Mouse (Mus musculus) heart, adult 2 months (tissue): Measurements from ENCODE around the gene Fam187b.

Experiments
- CTCF ChIP-seq: fragments of 200-600 bp; IDR thresholded peaks from 2 replicates; pipeline ENCODE4 v1.8.1; 2022; ENCODE audit warnings: antibody characterized with exemption, mild to moderate bottlenecking, moderate library complexity
- EP300 ChIP-seq: fragments of 200-500 bp; IDR thresholded peaks from 2 replicates; pipeline ENCODE4 v1.6.1; 2011; ENCODE audit warnings: low read depth, low read length, control low read depth; ENCODE audit not compliant: insufficient read depth
- POLR2A ChIP-seq: fragments of 200-500 bp; IDR thresholded peaks from 2 replicates; pipeline ENCODE4 v1.6.1; 2011; ENCODE audit warnings: mild to moderate bottlenecking, low read depth, low read length, control low read depth; ENCODE audit not compliant: insufficient read depth

- TF ChIP-seq POLR2A (no peak), EP300 (no peak), CTCF (no peak)
These were observed 39.4 kb downstream of the Fam187b start for GRCm38 (mm10) chr7:31012971-31013370.
